Mouse (Mus musculus) liver, embryonic 16.5 days (tissue): Measurements from ENCODE around the gene Zkscan16. TPM values are rescaled to one million over a fixed set of nuclear protein-coding genes. Genes with fewer than 3 reads are reported as not detected.

Experiments used
- ATAC-seq: fragments of 200-750 bp; cut with Nextera tagmentation; 2 replicates; pipeline ENCODE4 v1.8.0; 2017; ENCODE audit warnings: low read depth, mild to moderate bottlenecking, moderate number of reproducible peaks, moderate library complexity
- H3K27ac ChIP-seq: fragments of 300-500 bp; sonication (generic); 2 replicates; pipeline ENCODE4 v1.5.1; 2014; ENCODE audit warnings: mild to moderate bottlenecking, low read length
- H3K27me3 ChIP-seq: fragments of 300-500 bp; sonication (generic); 2 replicates; pipeline ENCODE4 v1.6.1; 2014; ENCODE audit warnings: low read depth, low read length, mixed read lengths; ENCODE audit not compliant: control insufficient read depth, insufficient read depth
- H3K36me3 ChIP-seq: fragments of 300-500 bp; sonication (generic); 2 replicates; pipeline ENCODE4 v1.6.1; 2014; ENCODE audit warnings: mild to moderate bottlenecking; ENCODE audit not compliant: control insufficient read depth, insufficient read depth
- H3K4me1 ChIP-seq: fragments of 300-500 bp; sonication (generic); 2 replicates; pipeline ENCODE4 v1.6.1; 2014; ENCODE audit warnings: low read depth, low read length, mixed read lengths; ENCODE audit not compliant: control insufficient read depth
- H3K4me2 ChIP-seq: fragments of 300-500 bp; sonication (generic); 2 replicates; pipeline ENCODE4 v1.6.1; 2014; ENCODE audit warnings: low read depth, low read length, mixed read lengths
- H3K4me3 ChIP-seq: fragments of 300-500 bp; sonication (generic); 2 replicates; pipeline ENCODE4 v1.5.1; 2014; ENCODE audit warnings: low read depth, mild to moderate bottlenecking, low read length
- H3K9ac ChIP-seq: fragments of 300-500 bp; sonication (generic); 2 replicates; pipeline ENCODE4 v1.6.1; 2014; ENCODE audit warnings: low read depth, low read length
- H3K9me3 ChIP-seq: fragments of 300-500 bp; sonication (generic); replicated peaks from 2 replicates; pipeline ENCODE4 v1.6.1; 2016; ENCODE audit warnings: low read length; ENCODE audit not compliant: control insufficient read depth
- whole genome bisulfite sequencing: fragments of 180-500 bp; shearing (Covaris S2); extraction: QIAGEN DNeasy Blood & Tissue Kit; methylation state at CpG from one replicate; pipeline ENCODE4 v1.1.7; 2014; ENCODE audit not compliant: insufficient replicate concordance; 5-methylcytosine and 5-hydroxymethylcytosine counted together
- polyA plus RNA-seq: library from polyadenylated mRNA; unstranded; fragments of >200 nt; fragmentation: Nextera tagmentation; extraction: Ambion mirVana; gene quantifications from 2 replicates; pipeline ENCODE4 v1.2.1, GENCODE M21; 2015

Gene Zkscan16
- polyA plus RNA-seq, 1 experiment from 2014 or later, result 0.05 TPM

GRCm38 (mm10) chr4:58989303-58989898 is 46.0 kb downstream of the Zkscan16 start:
- no peak for ATAC-seq
- Histone ChIP-seq H3K4me2 (no peak overlapping the region), H3K4me3 (no peak overlapping the region), H3K4me1 (peaks cover 48% of the 10 kb centered on the region), H3K27ac (no peak overlapping the region), H3K27me3 (no peaks in the 10 kb centered on the region), H3K9ac (no peak overlapping the region), H3K36me3 (no peaks in the 10 kb centered on the region), H3K9me3 (no peaks in the 10 kb centered on the region)
- WGBS, result 42% methylated on average over 7 of the region's 7 CpGs

DNA sequence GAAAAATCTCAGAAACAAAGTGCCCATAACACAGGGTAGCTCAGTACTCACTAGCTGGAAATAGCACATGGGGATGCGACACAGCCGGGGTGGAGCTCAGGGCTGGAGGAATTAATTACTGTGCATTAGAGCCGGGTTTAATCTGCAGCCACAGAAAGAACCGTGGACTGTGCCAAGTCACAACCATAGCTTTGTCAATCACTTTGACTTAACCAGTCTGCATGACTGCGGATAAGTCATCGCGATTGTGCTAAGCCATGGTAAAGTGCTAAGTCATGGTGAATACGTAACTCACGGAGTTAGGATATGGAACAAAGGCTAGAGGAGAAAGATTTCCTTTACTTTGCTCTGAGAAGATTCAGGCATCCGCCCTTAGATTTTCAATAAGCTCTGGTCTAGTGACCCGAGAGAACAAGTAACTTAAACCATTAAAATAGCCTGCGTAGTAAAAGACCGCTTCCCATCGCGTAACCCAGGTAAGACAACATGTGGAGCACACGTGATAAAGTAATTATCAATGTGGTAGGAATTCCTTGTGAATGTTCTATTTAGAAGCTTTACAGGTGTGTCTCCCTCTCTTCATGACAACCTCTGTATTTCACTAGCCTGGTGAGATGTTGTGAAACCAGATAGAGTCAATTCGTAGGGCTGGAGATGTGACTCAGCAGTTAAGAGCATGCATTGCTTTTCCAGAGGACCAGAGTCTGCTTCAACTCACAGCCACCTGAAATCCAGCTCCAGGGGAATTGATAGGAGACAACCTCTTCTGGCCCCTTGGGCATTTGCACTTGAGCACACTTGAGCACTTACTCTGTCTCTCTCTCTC is 47.4 kb downstream of the Zkscan16 start:
- no peaks in the 10 kb centered on the region for H3K36me3 ChIP-seq
- no peak overlapping the region for H3K9ac ChIP-seq
- peaks cover 41% of the 10 kb centered on the region for H3K4me1 ChIP-seq
- WGBS, result 50% methylated on average over 17 of the region's 17 CpGs
- no peaks in the 10 kb centered on the region for H3K9me3 ChIP-seq
- H3K4me2 ChIP-seq, result no peak overlapping the region
- no peak overlapping the region for H3K27ac ChIP-seq
- H3K4me3 ChIP-seq, result no peak overlapping the region
- H3K27me3 ChIP-seq, result no peaks in the 10 kb centered on the region
- ATAC-seq, result peak; percentile 25; the same call in 1 of the 2 replicates

- Histone ChIP-seq H3K4me3 (no peak overlapping the region; the same call in 1 of the 2 replicates), H3K9me3 (no peaks in the 10 kb centered on the region), H3K27me3 (no peaks in the 10 kb centered on the region), H3K27ac (no peak overlapping the region), H3K4me1 (peaks cover 28% of the 10 kb centered on the region), H3K9ac (no peak overlapping the region), H3K4me2 (peak overlapping the region; percentile 34), H3K36me3 (no peaks in the 10 kb centered on the region)
- ATAC-seq, result peak; percentile 53
- 30% methylated on average over 5 of the region's 5 CpGs for WGBS
These were observed 48.8 kb downstream of the Zkscan16 start for GRCm38 (mm10) chr4:58992195-58992594.

DNA sequence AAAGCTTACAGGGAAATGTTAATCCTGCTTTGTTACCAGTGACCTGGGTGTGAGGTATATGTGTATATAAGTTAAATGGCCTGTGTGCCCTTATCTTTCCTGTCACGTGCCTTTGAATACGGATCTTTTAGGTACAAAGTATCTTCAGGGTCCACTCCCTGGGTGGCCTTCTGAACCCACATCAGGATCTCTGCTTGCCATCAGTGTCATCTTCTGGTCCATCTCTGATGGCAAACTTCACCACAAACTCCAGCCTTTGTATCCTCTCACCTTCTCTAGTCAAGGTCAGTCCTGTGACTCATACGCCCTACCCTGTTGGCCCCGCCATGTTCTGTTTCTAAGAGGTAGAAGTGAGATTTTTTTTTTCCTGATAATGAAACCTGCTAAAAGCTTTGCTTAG is 51.3 kb downstream of the Zkscan16 start, which contains the start of gene Dnajc25:
Dnajc25 (plus strand) TSS at position 301 of the 400 bp plus-strand sequence.
- Histone ChIP-seq H3K36me3 (no peaks in the 10 kb centered on the region), H3K27ac (no peak within 1 kb of the TSS), H3K4me2 (no peak within 1 kb of the TSS), H3K9ac (no peak within 1 kb of the TSS), H3K9me3 (no peaks in the 10 kb centered on the region), H3K27me3 (no peaks in the 10 kb centered on the region), H3K4me1 (peaks cover 24% of the 10 kb centered on the region), H3K4me3 (no peak within 1 kb of the TSS)
- 40% methylated on average over 4 of the region's 4 CpGs for WGBS
- ATAC-seq, result no peak

DNA sequence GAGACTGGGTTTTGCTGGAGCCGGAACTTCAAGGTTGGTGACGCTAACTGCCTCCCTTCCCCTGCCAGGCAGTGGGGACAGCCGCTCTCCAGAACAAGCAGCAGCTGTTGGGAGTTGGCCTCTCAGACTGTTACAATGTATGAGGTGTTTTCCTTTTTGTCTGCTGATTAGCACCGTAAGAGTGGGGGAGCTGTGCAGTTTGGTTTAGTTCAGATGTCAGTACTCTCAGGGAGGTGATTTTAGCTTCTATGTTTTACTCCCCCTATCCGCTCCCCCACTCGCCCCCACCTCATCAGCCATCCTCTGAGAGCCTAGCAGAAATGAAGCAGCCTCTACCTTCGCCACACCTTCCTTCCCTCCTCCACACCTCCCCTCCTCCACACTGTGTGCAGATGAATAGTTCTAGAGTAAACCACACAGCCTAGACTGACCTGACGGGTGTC is 51.8 kb downstream of the Zkscan16 start:
- no peak for ATAC-seq
- H3K27ac ChIP-seq, result no peak overlapping the region
- H3K9me3 ChIP-seq, result no peaks in the 10 kb centered on the region

DNA sequence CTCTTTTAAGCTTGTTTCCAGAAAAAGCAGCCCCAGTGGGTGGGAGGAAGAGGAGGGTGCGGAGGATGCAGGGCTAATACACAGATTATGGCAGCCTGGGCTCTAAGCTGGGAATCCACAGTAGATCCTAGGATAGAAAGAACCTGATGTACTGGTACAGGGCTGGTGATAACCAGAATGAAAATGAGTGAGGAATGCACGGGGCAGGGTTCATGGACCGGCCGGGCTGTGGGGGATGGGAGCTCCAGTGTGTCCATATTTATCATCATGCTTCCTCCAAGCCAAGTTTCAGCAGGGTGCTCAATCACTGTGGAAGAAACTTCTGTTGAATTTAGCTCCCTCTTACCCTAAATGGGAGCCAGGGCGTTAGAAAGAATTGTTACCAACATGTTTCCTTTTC is 53.7 kb downstream of the Zkscan16 start:
- Histone ChIP-seq H3K4me2 (no peak overlapping the region), H3K9me3 (no peaks in the 10 kb centered on the region), H3K27me3 (no peaks in the 10 kb centered on the region), H3K4me3 (no peak overlapping the region), H3K9ac (no peak overlapping the region), H3K4me1 (peaks cover 10% of the 10 kb centered on the region), H3K36me3 (no peaks in the 10 kb centered on the region), H3K27ac (no peak overlapping the region)
- peak; percentile 47; the same call in 1 of the 2 replicates for ATAC-seq
- 65% methylated on average over 5 of the region's 5 CpGs for WGBS

More for the DNA sequence above, 51.8 kb downstream of the Zkscan16 start:
- Histone ChIP-seq H3K4me1 (peaks cover 23% of the 10 kb centered on the region), H3K36me3 (no peaks in the 10 kb centered on the region), H3K9ac (no peak overlapping the region), H3K4me3 (no peak overlapping the region), H3K4me2 (no peak overlapping the region), H3K27me3 (no peaks in the 10 kb centered on the region)
- 50% methylated on average over 8 of the region's 8 CpGs for WGBS

DNA sequence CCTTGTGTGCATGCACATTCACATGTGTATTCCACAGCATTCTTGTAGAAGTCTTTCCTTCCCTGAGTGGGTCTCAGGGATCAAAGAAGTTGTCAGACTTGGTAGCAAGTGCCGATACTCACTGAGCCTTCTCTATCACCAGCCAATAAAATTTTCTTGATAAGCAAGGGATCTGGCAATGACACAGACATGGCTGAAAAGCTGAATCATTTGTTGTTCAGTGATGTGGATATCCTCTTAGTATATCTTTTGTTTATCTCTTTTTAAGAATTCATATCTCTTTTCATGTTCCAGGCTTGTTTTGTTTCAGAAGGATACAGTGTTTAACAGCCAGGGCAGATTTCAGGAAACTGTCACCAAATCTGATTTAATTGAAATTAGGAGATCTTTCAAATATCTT is 55.3 kb downstream of the Zkscan16 start:
- Histone ChIP-seq H3K4me3 (no peak overlapping the region), H3K4me1 (peaks cover 6% of the 10 kb centered on the region), H3K4me2 (no peak overlapping the region), H3K27me3 (no peaks in the 10 kb centered on the region), H3K9me3 (no peaks in the 10 kb centered on the region), H3K9ac (no peak overlapping the region), H3K27ac (no peak overlapping the region), H3K36me3 (no peaks in the 10 kb centered on the region)
- 48% methylated on average over 1 of the region's 1 CpGs for WGBS
- ATAC-seq, result no peak

DNA sequence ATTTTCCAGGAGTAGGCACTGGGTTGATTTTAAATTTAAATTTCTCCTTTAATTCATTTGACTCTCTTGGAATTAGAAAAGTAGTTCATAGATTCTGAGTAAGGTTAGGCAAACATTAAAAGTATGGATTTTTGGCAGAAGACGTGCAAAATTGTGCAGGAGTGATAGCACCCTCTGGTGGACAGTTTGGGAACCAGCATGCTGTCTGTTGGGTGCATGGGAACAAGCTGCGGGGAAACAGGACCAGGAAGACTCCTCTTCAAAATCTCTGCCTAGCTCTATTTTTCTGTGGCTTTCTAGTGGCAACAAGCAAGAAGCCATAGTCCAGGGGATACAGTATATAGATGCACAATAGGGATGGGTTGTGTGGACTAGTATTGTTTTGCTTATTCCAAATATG is 56.3 kb downstream of the Zkscan16 start:
- H3K27me3 ChIP-seq, result no peaks in the 10 kb centered on the region
- ATAC-seq, result no peak
- no peak overlapping the region for H3K4me2 ChIP-seq
- no peaks in the 10 kb centered on the region for H3K9me3 ChIP-seq
- no peak overlapping the region for H3K27ac ChIP-seq
- H3K36me3 ChIP-seq, result no peaks in the 10 kb centered on the region
- H3K9ac ChIP-seq, result no peak overlapping the region
- 2% methylated on average over 2 of the region's 2 CpGs for WGBS
- no peak overlapping the region for H3K4me3 ChIP-seq
- peaks cover 16% of the 10 kb centered on the region for H3K4me1 ChIP-seq

GRCm38 (mm10) chr4:59000614-59001013 is 57.2 kb downstream of the Zkscan16 start:
- no peak for ATAC-seq
- H3K4me1 ChIP-seq, result peaks cover 22% of the 10 kb centered on the region

More at GRCm38 (mm10) chr4:59000614-59001013, 57.2 kb downstream of the Zkscan16 start:
- Histone ChIP-seq H3K36me3 (no peaks in the 10 kb centered on the region), H3K27ac (no peak overlapping the region), H3K4me3 (no peak overlapping the region), H3K9me3 (no peaks in the 10 kb centered on the region), H3K9ac (no peak overlapping the region), H3K4me2 (no peak overlapping the region), H3K27me3 (no peaks in the 10 kb centered on the region)
- WGBS, result 0% methylated on average over 2 of the region's 2 CpGs
